Mouse (Mus musculus): Measurements from ENCODE around the gene Ica1.

Gene Ica1

DNA sequence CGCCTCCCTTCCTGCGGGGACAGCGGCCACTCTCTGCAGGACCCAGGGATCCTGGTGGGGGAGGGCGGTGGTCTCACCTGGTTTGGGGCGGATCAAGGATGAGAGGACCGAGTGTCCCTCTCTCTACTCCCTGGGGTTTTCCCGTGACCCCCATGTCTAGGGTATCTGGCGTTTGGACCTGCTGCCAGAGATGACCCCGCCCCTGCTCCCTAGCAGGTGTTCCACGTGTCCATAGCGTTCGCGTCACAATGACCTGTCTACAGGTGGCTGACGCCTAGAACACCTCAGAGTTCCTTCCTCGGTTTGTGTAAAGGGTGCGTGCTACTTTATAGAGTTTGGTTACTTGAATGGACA is at the start of gene Ica1:
Gene Ica1 (minus strand): TSS at position 193 of the 354 bp plus-strand sequence.
- DNase-seq (ENCODE audit: low read depth), result no peak

DNA sequence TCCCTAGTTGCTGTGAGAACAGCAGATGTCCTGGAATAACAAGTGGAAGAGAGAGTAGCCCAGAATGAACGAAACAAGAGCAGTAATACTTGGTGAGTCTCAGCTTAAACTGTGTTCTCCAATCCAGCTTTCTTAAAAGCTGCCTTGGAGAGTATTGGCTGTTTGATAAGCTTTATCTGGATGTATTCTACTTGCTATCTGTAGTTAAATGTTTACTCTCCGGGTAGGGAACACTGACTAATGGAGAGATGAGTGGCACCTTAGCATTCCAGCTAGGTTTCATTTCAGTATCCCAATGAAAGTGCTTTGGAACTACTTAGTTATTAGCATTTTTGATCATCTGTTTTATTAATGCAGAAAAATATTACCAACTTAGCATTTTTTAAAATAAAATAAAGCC is 41.6 kb upstream of the Ica1 start:
- DNase-seq (ENCODE audit: low read depth), result no peak

DNA sequence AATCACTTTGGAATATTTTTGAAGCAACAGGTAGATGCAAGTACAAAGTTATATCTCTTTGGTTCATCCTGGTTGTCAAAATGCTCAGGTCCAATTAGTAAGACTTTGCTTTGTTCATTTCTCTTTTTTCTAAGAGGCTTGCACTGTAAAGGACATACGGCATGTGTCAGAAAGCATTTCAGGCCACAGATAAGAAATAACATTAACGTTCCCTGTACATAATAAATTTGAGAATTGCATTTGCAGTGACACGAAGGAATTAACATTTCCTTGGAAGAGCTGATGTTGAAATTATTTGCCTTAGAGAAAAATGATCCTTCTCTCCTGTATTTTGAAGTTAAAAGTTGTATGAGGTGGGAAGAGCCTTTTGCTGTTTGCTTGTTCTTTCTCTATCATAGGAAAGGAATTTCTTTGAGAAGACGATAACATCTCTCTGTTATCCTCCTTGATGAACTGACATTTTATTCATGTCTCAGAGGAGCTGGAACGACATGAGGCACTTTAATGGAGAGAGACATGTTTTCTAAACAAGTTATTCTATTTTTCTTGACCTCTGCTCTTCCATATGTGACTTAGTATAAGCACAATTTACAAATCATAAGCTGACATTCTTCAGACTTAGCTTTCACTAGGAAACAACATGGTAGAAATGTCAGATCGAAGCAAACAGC is 36.2 kb upstream of the Ica1 start:
- no peak for DNase-seq (ENCODE audit: low read depth)

DNA sequence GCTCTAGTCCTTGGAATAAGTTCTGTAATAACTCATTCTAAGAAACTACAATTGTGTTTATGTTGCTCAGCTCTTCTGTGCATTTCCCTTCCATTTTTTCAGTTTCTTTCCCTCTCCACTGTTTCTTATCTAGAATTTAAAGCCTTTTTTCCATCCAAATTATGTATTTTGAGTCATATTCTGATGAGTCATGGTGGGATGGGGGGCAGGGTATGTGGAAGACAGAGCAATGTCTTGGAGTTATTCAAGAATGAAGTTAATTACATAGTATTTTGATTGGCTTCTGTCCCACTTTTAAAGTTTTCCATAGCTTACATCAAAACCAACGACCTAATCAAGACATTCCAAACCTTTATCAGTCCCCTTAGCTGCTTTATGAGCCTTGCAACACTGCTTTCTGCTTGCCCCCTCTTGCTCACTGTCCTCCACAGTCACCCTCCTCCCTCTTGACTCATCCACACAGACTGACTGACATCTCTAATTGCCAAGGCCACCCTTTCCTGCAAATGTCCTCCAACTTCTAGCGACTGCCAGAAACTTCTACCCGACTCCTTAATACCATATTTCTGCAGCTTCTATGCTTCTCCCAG is 24.4 kb upstream of the Ica1 start:
- no peak for DNase-seq (ENCODE audit: low read depth)

DNA sequence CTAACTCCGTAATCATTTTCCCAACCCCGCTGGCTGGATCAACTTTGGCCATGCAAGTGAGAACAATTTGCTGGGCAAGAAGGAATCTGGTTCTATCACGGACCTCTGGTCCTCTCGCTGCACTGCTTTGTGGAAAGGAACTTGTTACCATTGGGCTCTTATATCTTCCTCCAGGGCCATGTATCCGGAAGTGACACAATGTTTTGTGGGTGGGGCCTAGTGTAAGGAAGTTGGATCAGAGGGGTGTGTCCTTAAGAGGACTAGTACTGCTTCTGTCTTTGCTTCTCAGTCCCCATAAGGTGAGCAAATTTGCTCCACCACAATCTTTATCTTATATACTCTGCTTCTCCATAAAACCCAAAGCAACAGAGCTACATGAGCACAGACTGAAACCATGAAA is 14.1 kb upstream of the Ica1 start:
- DNase-seq (ENCODE audit: low read depth), result no peak

DNA sequence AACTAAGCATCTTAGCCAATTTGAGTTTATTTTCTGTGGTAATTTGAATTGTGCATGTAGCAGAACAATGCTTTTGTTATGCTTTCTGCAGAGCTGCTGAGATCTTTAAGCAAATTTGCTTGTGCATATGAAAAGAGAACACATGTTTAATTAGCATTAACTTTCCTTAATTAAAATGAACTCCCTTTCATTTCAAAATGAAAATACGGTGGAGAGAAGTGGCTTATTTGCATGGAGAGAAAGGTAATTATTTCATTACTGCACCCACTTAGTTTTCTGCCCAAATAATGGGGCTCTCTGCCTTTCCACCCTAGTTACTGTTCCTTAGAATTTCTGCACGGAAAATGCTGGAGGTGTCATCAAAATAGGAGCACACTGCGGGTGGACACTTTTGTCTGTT is 13.5 kb upstream of the Ica1 start:
- no peak for DNase-seq (ENCODE audit: low read depth)

DNA sequence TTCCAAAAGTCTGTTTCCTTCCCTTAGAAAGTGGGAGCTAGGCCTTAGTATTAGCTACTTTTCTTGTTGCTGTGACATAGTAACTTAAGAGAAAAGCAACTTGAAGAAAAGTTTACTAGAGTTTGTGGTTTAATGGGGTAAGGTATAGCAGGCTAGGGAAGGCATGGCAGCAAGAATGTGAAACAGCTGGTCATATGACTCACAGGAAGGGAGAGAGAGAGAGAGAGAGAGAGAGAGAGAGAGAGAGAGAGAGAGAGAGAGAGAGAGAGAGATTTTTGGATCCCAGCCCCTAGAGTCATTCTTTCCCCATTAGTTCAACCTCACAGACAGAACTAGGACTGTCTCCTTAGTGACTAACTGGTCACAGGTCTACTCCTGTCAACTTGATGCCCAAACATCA is 2.3 kb upstream of the Ica1 start:
- no peak for DNase-seq (ENCODE audit: low read depth)

DNA sequence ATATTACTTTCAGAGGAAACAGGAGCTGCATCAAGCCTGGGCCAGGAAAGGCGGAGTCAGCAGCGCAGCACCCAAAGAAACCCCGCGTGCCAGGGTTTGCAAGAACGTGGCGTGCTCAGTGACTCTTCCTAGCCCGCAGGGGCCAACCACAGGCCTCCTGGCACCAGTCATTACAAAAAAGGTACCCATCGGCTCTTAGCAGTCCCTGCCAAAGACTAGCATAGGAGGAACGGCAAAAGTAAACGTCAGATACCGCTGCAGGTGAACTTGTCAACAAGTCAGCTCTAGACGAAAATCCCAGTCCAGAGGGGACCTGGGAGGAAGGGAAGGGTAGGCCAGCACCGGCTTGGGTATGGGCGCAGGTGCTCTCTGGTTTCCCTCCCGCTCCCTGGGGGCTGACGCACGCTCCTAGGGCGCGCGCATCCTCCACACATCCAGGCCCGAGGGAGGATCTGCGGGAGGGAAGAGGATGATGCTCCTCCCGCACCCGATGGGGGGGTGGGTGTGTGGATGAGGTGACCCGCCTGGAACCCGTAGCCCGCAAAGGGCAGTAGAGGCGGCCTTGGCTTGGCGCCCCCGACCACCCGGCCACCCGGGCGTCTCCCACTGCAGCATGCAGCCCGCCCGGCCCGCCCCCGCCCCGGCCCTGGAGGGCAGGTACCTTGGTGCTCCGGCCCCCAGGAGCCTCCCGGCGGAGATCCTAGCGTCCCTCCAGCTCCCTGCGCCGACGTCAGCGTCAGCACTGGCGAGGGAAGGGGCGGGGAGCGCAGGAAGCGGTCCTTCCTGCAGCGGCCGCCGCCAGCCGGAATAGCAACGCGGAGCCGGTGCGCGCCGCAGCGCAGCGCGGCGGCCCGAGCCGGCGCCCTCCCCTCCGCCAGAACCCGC is 635 bp downstream of the Ica1 start:
- DNase-seq (ENCODE audit: low read depth), result no peak

DNA sequence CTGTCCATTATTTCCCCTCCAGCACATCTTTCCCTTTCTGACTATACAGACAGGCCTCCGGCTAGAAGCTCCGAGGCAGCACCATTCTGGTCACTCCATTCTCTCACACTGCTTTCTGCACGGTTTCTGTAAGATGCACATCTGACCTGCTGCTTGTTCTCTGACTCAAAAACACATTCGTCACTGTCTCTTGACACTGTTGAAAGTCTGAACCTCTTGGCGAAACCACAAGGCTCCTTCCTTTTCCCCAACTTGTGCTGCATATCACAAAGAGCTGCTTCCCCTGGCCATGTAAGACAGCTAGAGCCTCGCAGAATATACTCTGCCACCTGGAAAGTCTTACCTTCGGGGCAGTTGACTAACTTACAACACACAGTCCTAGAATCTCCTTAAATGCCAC is 6.7 kb downstream of the Ica1 start:
- no peak for DNase-seq (ENCODE audit: low read depth)

DNA sequence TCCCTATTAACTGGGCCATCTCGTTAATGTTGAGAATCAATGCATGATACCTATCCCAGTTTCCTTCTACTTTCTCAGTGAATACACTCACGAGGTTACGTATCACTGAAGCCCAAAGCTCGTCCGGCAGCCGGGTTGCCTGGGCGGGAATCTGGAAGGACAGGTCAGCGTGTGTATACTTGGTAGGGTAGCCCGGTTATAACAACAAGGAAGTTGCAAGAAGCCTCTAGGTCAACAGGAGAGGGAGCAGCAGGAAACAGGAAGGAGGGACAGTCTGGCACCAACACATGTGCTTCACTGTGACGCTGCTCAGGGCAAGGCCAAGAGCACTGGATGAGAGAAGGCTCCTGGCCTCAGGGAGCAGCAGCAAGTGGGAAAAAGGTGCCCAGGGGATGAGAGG is 7.9 kb downstream of the Ica1 start:
- no peak for DNase-seq (ENCODE audit: low read depth)

DNA sequence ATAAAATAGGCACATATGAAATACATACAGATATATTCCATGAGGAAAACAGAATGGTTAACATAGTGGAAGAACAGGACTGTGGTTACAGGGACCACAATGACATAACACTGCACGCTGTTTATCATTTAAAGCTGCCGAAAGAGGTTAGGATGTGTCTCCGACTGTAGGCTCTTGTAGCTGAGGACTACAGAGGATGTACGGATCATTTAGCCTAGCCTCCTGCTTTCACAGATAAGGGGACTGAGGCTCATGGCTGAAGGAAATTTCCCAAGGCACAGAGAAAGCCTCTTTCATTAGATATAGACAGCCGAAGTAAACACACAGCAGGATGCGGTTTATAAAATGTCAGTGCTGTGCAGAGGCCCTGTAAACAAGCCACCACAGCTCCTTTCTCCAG is 8.5 kb downstream of the Ica1 start:
- no peak for DNase-seq (ENCODE audit: low read depth)

DNA sequence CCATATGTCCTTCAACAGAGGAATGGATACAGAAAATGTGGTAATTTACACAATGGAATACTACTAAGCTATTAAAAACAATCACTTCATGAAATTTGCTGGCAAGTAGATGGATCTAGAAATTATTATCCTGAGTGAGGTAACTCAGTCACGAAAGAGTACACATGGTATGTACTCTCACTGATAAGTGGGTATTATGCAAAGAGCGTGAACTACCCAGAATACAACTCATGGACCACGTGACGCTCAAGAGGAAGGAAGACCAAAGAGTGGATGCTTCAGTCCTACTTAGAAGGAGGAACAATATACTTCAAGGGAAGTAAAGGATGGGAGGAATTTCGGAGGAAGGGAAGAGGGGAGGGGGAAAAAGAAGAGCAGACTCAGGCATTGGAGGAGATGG is 11.6 kb downstream of the Ica1 start:
- DNase-seq (ENCODE audit: low read depth), result no peak

DNA sequence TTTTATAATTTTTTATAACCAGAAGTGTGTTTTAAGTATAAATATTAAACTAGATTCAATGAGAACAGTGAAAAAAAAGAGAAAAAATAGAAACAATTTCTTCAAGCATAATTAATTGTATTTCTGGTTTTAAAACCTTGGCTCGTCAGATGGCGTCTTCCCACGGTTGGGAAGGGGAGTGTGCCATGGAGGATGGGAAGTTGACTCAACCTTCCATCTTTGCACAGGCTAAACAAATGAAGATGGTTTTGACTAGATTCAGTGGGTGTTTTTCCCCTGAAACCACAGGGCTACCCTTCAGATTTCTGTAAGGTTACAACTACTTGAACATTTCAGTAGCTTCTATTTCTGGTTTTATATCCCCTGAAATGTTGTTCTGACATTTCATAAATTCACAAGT is 12.5 kb downstream of the Ica1 start:
- no peak for DNase-seq (ENCODE audit: low read depth)

DNA sequence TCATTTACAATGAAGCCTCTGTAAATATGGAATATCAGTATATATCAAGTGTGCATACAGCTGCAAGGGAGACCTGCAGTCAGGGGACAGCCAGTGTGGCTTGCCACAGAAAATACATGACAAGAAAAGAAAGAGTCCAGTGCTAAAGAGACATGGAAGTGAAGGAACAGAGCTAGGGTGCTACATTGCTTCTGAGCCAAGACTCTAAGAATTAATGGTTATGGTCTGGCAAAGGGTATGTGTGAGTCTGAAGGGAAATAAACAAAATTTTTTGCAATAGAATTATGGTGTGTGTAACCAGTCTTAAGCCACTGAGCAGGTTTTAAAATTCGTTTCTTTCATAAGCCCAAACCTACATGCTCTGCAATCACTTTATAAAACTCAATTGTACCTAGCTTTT is 13.2 kb downstream of the Ica1 start:
- no peak for DNase-seq (ENCODE audit: low read depth)

DNA sequence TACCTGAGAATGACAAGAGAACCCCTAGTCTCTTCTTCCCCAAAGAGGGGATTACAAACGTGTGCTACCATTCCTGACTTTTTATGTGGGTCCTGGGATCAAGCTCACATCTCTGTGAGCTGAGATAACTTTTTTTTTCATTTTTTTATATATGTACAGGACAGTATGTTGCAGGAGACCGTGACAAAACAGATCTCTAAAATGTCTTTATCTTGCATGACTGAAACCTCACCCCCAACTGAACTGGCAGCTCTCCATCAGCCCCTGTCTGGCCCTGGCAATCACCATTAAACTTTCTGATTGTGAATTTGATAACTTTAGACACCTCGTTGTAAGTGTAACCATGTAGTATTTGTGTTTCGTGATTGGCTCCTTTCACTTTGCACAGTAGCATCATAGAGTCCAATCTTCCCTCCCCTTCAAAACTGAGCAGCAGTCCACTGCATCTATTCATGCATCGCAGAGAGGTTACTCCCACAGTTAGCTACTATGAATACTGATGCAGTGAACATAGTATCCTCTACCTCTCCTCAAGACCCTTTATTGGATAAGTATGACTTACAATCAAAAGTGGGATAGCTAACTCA is 17.5 kb downstream of the Ica1 start:
- no peak for DNase-seq (ENCODE audit: low read depth)

DNA sequence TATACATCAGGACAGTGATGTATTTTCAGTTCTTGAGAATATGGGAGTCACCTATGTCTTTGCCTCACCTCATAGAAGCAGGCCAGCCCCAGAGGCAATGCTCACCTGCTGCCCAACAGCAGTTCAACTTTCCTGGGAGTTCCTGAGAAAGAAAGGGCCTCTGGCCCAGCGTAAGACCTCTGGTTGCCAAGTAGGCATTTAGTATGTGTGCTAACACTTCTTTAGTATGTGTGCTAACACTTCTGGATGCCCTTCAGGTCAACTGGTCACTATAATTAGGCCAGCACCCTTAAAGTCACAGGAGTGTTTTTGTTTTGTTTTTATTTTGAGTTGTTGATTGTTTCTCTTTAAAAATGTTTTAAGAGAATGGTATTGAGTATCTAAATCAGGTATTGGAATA is 18.4 kb downstream of the Ica1 start:
- no peak for DNase-seq (ENCODE audit: low read depth)

DNA sequence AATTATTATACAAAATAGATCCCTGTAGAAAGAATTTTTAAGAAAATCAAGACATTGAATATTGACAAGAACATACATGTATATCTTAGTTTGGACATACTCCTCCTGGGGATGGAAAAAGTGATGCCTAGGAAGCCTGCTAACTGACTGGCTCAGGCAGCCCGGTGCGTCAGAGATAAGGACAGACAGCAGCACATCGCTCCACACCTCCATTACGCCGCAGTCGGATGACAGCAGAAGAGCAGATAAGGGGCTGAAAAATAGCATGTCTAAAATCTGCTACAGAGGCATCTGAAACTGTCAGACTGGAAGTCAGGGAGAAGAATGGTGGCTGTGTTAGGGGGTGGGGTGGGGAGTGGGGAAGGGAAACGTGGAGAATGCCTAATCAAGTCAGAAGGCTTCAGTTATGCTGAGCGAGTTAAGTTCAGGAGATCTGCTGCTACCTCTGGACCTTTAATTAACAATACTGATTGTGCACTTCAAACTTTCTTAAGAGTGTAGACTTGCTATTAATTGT is 22.5 kb downstream of the Ica1 start:
- DNase-seq (ENCODE audit: low read depth), result no peak

DNA sequence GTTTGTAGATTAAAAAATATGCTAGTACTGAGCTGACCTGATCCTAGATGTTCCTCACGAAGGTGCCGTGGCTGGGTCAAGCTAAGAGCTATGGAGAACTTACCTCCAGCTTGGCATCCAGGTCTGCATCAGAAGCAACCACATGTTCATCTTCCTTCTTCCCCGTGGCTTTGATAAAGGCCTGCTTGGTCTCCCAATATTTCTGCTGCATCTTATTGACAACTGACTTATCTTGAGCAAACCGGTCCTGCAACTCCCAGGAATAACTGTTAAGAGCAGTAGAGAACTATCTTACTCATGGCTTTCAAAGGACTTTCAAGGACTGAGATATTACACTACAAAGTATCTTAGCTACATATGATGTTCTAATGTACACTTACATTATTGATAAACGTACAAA is 23.8 kb downstream of the Ica1 start:
- DNase-seq (ENCODE audit: low read depth), result no peak

DNA sequence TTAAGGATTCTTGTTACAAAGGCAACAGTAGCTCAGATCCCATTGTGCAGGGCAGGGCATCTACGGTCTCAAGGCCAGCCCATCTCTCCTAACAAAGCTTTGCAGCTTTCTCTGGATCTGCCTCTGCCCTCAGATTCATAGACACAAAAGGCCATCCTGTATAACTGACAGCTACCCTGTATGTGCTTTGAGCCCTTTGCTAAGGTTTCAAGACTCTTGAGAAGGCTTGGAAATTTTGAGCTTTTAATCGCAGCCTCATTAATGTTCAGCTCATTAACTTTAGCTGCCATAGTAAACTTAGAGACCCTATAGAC is 24.6 kb downstream of the Ica1 start:
- DNase-seq (ENCODE audit: low read depth), result no peak

DNA sequence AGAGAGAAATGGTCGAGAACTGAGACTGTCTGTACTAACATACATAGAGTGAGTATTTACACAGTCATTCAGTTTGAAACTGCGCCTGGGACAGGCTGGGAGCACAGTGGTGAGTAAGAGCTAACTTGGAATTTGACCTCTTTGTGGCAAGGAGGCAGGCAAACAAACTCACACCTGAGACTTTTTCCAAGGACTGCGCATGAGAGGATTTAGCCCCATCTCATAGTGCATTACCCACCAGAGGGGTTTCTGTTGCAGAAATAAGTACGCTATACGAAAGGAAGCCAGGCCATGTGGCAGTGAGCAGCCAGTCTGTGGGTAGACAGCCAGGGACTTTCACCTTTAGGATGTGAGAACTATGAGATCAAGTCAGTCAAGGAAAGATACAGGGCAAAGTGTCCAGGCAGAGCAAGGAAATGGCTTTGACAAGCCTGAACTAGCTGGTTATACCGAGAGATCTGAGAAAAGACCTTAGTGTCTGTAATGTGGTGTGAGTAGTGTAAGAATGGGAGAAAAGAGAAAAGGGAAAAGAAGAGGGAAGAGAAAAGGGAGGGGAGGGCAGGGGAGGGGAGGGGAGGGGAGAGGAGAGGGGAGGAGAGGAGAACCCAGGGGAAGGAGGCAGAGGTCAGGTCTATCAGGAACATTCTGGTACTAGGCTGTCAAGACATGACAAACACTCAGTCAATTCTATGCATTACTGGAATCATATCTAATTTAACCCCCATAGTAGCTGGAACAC is 25.1 kb downstream of the Ica1 start:
- DNase-seq (ENCODE audit: low read depth), result no peak

DNA sequence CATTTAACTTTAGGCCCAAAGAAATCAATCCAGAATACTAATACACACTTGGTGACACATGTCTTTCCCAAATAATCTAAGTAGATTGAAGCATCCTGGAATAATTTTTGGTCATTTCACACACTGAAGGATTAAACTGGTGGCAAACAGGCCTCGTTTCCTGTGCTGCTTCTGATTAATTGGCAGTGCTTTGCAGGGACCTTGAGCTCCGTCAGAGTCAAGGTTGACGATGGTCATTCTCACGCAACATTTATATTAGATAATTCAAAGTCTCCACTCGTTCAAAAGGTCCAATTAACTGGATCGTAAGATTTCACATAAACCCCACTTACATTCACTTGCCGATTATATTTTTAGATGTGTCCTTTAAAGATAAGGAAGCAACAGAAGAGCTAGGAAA is 33.4 kb downstream of the Ica1 start:
- no peak for DNase-seq (ENCODE audit: low read depth)

DNA sequence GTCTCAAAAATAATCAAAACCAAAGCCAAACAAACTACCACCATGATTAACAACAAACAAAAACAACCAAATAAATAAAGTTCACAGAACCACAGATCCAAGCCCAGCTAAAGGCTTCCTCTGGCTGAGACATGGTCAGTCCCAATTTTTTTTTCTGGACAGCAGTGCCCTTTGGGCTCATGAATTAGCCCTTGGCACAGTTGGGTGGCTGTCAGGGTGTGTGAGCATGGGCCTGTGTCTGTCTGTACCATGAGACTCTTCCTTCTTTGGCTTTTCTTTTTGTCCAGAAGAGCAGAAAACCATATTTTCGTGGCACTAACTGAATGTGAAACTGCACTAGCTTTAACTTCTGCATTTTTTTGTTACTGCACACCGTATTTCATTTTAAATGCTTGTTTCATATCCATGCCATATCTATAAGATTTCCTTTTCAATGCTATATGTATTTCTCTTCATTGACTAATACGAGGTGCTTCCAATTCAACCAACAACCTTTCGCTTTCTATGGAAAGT is 34.0 kb downstream of the Ica1 start:
- DNase-seq (ENCODE audit: low read depth), result no peak
